Mouse (Mus musculus): ENCODE measurements around the gene Bcl2l1. TPM values are rescaled to one million over a fixed set of nuclear protein-coding genes. Genes with fewer than 3 reads are reported as not detected.

The Bcl2l1 gene
- polyA plus RNA-seq, 1 experiment: 99.2 TPM

DNA sequence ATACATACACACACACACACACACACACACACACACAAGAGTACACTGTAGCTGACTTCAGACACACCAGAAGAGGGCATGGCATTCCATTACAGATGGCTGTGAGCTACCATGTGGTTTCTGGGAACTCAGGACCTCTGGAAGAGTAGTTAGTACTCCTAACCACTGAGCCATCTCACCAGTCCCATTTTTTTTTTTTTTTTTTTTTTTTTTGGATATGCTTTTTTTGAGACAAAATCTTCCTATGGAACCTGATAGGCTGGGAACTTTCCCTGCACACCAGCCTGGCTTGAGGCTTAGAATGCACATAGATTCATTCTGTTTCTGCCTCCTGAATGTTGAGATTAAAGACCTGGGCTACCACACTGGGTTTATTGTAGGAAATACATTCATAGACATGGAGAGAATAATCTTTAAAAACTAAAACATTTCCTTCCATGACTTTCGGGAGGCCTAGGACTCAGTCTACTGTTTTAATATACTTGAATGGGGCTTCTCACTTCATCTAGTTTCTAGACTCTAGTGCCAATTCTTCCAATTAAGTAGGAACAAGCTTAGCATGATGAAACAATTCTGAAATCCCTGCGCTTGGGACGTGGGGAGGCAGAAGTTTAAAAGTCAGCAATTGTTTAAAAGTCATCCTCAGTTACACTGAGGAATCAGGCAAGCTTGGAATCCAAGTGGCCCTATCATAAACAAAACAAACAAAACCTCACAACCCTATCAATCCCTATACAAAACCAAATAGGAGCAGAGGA, 15.7 kb upstream of the Bcl2l1 start:
- H3K4me3 ChIP-seq (ENCODE audit: insufficient read depth, low read length): no peak overlapping the region; the same call in 1 of the 2 replicates

DNA sequence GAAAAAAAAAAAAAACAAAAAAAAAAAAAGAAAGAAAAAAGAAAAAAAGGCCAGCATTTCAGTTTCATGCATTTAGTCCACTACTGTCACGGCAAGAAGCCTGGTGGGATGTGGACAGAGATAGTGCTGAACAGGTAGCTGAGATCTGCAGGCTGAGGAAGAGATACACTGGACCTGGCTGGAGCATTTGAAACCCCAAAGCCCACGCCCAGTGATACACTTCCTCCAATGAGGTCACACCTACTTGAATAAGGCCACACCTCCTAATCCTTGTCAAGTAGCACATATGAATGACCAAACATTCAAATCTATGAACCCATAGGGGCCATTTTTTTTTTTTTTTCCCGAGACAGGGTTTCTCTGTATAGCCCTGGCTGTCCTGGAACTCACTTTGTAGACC, 11.2 kb upstream of the Bcl2l1 start:
- TF ChIP-seq CTCF (IDR thresholded peaks at IDR 0.05; ENCODE audit: extremely low read depth, insufficient read depth, low read length) (no peak), POLR2A (IDR thresholded peaks at IDR 0.05; ENCODE audit: extremely low read depth, insufficient read depth, low read length) (no peak)
- H3K27ac ChIP-seq (ENCODE audit: insufficient read depth, low read length): no peak overlapping the region
- no peaks in the 10 kb centered on the region for H3K4me1 ChIP-seq (ENCODE audit: control insufficient read depth, insufficient read depth, low read length)
- no peak overlapping the region for H3K4me3 ChIP-seq (ENCODE audit: insufficient read depth, low read length)

More for the DNA sequence above, 15.7 kb upstream of the Bcl2l1 start:
- TF ChIP-seq POLR2A (IDR thresholded peaks at IDR 0.05; ENCODE audit: extremely low read depth, insufficient read depth, low read length) (no peak), CTCF (IDR thresholded peaks at IDR 0.05; ENCODE audit: extremely low read depth, insufficient read depth, low read length) (no peak)
- Histone ChIP-seq H3K4me1 (ENCODE audit: control insufficient read depth, insufficient read depth, low read length) (no peaks in the 10 kb centered on the region), H3K27ac (ENCODE audit: insufficient read depth, low read length) (no peak overlapping the region)

DNA sequence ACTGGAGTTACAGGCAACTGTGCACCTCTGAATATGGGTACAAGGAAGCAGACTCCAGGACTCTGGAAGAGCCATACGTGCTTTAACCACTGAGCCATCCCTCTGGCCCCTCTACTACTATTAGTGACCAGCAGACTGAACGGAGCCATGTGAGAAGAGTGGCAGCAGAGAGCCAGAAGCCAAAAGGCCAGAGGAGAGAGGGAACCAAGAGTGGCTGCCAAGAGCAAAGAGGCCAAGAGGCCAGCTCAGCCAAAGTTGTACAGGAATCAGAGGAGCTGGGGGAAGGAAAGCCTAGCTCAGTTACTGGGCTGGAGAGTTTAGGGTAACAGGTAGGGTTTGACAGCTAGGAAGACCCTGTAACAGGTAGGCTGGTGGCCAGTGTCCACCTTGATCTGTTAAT, 7.7 kb upstream of the Bcl2l1 start:
- Histone ChIP-seq H3K4me1 (ENCODE audit: control insufficient read depth, insufficient read depth, low read length) (no peaks in the 10 kb centered on the region), H3K27ac (ENCODE audit: insufficient read depth, low read length) (no peak overlapping the region), H3K4me3 (ENCODE audit: insufficient read depth, low read length) (no peak overlapping the region)
- TF ChIP-seq CTCF (IDR thresholded peaks at IDR 0.05; ENCODE audit: extremely low read depth, insufficient read depth, low read length) (no peak), POLR2A (IDR thresholded peaks at IDR 0.05; ENCODE audit: extremely low read depth, insufficient read depth, low read length) (no peak)

DNA sequence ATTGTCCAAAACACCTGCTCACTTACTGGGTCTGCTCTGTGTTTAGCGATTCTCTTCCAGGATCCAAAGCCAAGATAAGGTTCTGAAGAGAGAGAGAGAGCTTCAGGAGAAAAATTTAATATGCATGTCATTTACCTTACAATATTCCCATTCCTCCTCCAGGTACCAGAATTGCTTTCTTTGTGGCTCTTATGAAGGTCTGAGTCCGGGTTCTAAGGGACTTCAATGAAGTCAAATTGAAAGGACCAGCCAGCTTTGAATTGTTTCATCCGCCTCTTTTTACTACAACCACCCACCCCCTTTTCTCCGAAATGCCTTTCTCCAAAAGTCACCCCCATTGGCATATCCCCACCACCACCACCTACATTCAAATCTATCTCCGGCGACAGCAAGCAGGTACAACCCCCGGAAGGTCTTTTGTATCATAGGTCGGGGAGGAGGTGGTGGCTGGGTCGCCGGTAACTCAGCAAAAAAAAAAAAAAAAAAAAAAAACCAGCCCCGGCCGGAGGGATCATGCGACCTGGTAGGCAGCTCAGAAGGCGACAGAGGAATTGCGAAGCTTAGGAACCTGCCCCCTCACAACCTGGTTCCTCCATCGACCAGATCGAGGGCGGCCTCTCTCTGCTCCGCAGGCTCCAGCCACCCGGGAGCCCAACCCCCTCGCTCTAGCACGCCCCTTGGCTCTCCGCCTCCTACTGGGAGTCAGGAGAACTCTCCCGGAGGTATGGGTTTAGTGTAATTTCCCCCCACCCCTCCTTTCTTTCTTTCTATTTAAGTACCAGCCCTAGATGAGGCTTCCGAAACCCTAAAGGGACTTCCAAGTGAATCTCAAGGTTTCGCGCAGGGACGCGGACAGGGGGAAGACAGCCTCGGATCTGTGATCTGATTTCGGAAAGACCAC, 1.3 kb downstream of the Bcl2l1 start:
- H3K4me1 ChIP-seq (ENCODE audit: control insufficient read depth, insufficient read depth, low read length): peaks cover 11% of the 10 kb centered on the region
- TF ChIP-seq CTCF (IDR thresholded peaks at IDR 0.05; ENCODE audit: extremely low read depth, insufficient read depth, low read length): peak; percentile 47
- peak; percentile 62; the same call in 1 of the 2 replicates for TF ChIP-seq POLR2A (IDR thresholded peaks at IDR 0.05; ENCODE audit: extremely low read depth, insufficient read depth, low read length)
- peak overlapping the region; percentile 85 for H3K4me3 ChIP-seq (ENCODE audit: insufficient read depth, low read length)
- peak overlapping the region; percentile 99 for H3K27ac ChIP-seq (ENCODE audit: insufficient read depth, low read length)

DNA sequence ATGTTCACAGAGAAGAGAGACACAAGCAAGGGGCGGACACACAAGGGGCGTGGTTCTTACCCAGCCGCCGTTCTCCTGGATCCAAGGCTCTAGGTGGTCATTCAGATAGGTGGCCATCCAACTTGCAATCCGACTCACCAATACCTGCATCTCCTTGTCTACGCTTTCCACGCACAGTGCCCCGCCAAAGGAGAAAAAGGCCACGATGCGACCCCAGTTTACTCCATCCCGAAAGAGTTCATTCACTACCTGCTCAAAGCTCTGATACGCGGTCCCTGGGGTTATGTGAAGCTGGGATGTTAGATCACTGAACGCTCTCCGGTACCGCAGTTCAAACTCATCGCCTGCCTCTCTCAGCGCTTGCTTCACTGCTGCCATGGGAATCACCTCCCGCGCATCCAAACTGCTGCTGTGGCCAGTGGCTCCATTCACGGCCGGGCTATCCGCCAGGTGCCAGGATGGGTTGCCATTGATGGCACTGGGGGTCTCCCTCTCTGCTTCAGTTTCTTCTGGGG, 2.1 kb downstream of the Bcl2l1 start:
- H3K4me3 ChIP-seq (ENCODE audit: insufficient read depth, low read length): peak overlapping the region; percentile 85
- H3K27ac ChIP-seq (ENCODE audit: insufficient read depth, low read length): peak overlapping the region; percentile 82
- H3K4me1 ChIP-seq (ENCODE audit: control insufficient read depth, insufficient read depth, low read length): peaks cover 11% of the 10 kb centered on the region
- TF ChIP-seq CTCF (IDR thresholded peaks at IDR 0.05; ENCODE audit: extremely low read depth, insufficient read depth, low read length) (no peak), POLR2A (IDR thresholded peaks at IDR 0.05; ENCODE audit: extremely low read depth, insufficient read depth, low read length) (no peak)

DNA sequence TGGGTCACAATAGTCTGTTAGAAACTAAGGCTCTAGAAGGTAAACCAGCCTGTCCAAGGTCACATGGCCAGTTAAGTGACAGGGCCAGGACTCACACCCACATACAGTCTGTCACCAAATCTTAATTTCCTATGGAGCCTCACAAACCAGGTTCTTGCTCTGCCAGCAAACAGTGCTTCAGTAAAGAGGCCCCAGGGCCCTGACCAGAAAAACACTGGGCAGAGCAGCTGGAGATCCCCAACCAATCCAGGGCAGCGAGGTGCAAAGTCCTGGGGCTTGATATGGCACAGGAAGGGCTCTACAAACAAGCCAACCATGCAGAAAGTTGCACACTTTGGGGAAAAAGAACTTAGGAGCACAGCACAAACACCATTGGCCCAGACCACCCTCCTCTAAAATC, 3.0 kb downstream of the Bcl2l1 start:
- peak overlapping the region; percentile 82 for H3K27ac ChIP-seq (ENCODE audit: insufficient read depth, low read length)

DNA sequence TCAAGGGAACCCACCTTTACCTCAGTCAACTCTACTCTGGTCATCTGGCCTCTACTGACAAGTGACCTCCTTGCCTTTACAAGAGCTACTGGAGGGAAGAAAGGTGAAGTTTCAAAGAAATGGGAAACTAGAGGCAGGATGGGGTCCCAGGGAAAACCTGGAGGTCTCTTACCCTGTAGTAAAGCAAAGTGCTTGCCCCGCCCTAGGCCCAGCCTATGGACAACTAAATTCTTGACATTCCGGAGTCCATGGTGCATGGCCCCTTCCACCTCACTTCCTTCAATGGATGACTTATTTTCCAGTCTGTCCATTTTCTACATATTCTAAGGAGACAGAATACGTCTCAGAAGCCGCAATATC, 3.5 kb downstream of the Bcl2l1 start:
- Histone ChIP-seq H3K27ac (ENCODE audit: insufficient read depth, low read length) (peak overlapping the region; percentile 82), H3K4me3 (ENCODE audit: insufficient read depth, low read length) (peak overlapping the region; percentile 85), H3K4me1 (ENCODE audit: control insufficient read depth, insufficient read depth, low read length) (peaks cover 13% of the 10 kb centered on the region)
- TF ChIP-seq POLR2A (IDR thresholded peaks at IDR 0.05; ENCODE audit: extremely low read depth, insufficient read depth, low read length) (no peak), CTCF (IDR thresholded peaks at IDR 0.05; ENCODE audit: extremely low read depth, insufficient read depth, low read length) (no peak)

More for the DNA sequence above, 3.0 kb downstream of the Bcl2l1 start:
- TF ChIP-seq CTCF (IDR thresholded peaks at IDR 0.05; ENCODE audit: extremely low read depth, insufficient read depth, low read length) (no peak), POLR2A (IDR thresholded peaks at IDR 0.05; ENCODE audit: extremely low read depth, insufficient read depth, low read length) (no peak)
- peaks cover 13% of the 10 kb centered on the region for H3K4me1 ChIP-seq (ENCODE audit: control insufficient read depth, insufficient read depth, low read length)
- H3K4me3 ChIP-seq (ENCODE audit: insufficient read depth, low read length): peak overlapping the region; percentile 85

DNA sequence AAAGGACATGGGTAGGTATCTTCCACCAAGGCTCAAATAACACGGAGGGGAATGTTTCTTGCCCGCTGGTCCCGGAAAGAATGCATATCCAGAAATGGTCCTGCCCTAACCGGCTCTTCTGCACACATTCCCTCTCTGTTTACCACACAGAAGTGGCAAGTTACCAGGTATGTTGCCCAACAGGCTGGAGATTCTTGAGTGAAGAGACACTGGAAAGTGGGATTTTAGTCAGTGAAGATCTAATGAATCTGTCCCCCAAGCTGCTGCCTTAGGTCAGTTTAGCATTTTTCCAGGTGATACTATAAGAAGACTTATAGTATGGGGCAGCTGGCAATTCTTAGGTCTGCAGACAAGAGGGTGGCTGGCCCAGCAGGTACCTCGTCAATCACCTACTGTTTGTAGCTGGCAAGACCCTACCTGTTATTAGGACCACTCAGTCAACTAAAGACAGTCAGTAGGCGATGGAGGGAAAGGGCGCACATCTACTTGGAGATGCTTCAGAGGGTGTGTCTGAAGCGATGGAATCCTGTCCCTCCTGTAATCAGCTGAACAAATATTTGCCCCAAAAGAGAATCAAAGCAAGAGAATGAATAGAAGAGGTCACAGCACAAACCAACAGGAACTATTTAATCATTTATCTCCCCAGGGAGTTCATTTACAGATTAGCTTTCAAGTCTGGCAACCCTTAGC, 4.1 kb downstream of the Bcl2l1 start:
- peaks cover 15% of the 10 kb centered on the region for H3K4me1 ChIP-seq (ENCODE audit: control insufficient read depth, insufficient read depth, low read length)
- TF ChIP-seq CTCF (IDR thresholded peaks at IDR 0.05; ENCODE audit: extremely low read depth, insufficient read depth, low read length) (no peak), POLR2A (IDR thresholded peaks at IDR 0.05; ENCODE audit: extremely low read depth, insufficient read depth, low read length) (no peak)
- peak overlapping the region; percentile 85 for H3K4me3 ChIP-seq (ENCODE audit: insufficient read depth, low read length)
- H3K27ac ChIP-seq (ENCODE audit: insufficient read depth, low read length): peak overlapping the region; percentile 82

DNA sequence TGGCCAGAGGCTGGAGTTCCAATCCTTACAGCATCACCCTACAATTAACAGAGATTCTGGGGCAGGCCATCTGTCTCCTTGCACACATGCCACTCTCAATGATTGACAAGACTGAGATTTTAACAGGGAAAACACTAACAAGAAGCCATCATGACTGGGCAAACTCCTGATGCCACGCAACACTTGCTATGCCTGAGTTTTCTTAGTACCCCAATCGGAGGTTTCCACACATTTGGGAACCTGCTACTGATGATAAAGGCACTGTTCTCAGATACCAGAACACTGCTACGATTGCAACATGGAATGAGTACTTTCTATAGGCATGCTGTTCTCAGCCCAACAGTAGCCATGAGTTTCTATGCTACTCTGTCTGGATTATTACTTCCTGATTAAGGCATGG, 5.0 kb downstream of the Bcl2l1 start:
- peak overlapping the region; percentile 85 for H3K4me3 ChIP-seq (ENCODE audit: insufficient read depth, low read length)
- H3K27ac ChIP-seq (ENCODE audit: insufficient read depth, low read length): peak overlapping the region; percentile 42
- H3K4me1 ChIP-seq (ENCODE audit: control insufficient read depth, insufficient read depth, low read length): peaks cover 17% of the 10 kb centered on the region
- TF ChIP-seq POLR2A (IDR thresholded peaks at IDR 0.05; ENCODE audit: extremely low read depth, insufficient read depth, low read length): no peak
- TF ChIP-seq CTCF (IDR thresholded peaks at IDR 0.05; ENCODE audit: extremely low read depth, insufficient read depth, low read length): no peak
